Mouse (Mus musculus): ENCODE measurements around the gene Ntn3. TPM values are rescaled to one million over a fixed set of nuclear protein-coding genes. Genes with fewer than 3 reads are reported as not detected.

Ntn3 gene
- total RNA-seq, 2 experiments from 2014 or later, result 0.19 to 0.92 TPM

GRCm38 (mm10) chr17:24193769-24194168 is 15.6 kb downstream of the Ntn3 start:
- ATAC-seq (replicated peaks; ENCODE audit: low FRiP score, low TSS enrichment, poor library complexity, severe bottlenecking), result no peak

- ATAC-seq (replicated peaks; ENCODE audit: low FRiP score, low TSS enrichment, poor library complexity, severe bottlenecking), result no peak
Observed at GRCm38 (mm10) chr17:24193268-24193667, 16.1 kb downstream of the Ntn3 start.

GRCm38 (mm10) chr17:24192848-24193247 is 16.5 kb downstream of the Ntn3 start:
- ATAC-seq (replicated peaks; ENCODE audit: low FRiP score, low TSS enrichment, poor library complexity, severe bottlenecking), result no peak

GRCm38 (mm10) chr17:24191481-24191880 is 17.9 kb downstream of the Ntn3 start:
- no peak for ATAC-seq (replicated peaks; ENCODE audit: low FRiP score, low TSS enrichment, poor library complexity, severe bottlenecking)

GRCm38 (mm10) chr17:24190934-24191333 is 18.4 kb downstream of the Ntn3 start:
- no peak for ATAC-seq (replicated peaks; ENCODE audit: low FRiP score, low TSS enrichment, poor library complexity, severe bottlenecking)

GRCm38 (mm10) chr17:24174259-24174658 is 35.1 kb downstream of the Ntn3 start:
- ATAC-seq (replicated peaks; ENCODE audit: low FRiP score, low TSS enrichment, poor library complexity, severe bottlenecking), result no peak

GRCm38 (mm10) chr17:24173423-24173822 is 35.9 kb downstream of the Ntn3 start:
- ATAC-seq (replicated peaks; ENCODE audit: low FRiP score, low TSS enrichment, poor library complexity, severe bottlenecking), result 0 out of 2 replicates have a peak, but pooled peaks have one; percentile 32

- ATAC-seq (replicated peaks; ENCODE audit: low FRiP score, low TSS enrichment, poor library complexity, severe bottlenecking), result no peak
Observed at GRCm38 (mm10) chr17:24171738-24172137, 37.6 kb downstream of the Ntn3 start.

GRCm38 (mm10) chr17:24170729-24171128 is 38.6 kb downstream of the Ntn3 start:
- no peak for ATAC-seq (replicated peaks; ENCODE audit: low FRiP score, low TSS enrichment, poor library complexity, severe bottlenecking)

- no peak for ATAC-seq (replicated peaks; ENCODE audit: low FRiP score, low TSS enrichment, poor library complexity, severe bottlenecking)
Observed at GRCm38 (mm10) chr17:24170125-24170524, 39.2 kb downstream of the Ntn3 start.

- ATAC-seq (replicated peaks; ENCODE audit: low FRiP score, low TSS enrichment, poor library complexity, severe bottlenecking), result peak; percentile 77
Observed at GRCm38 (mm10) chr17:24169317-24170065, 39.8 kb downstream of the Ntn3 start, which contains the start of gene Atp6v0c. Atp6v0c (minus strand) TSS chr17:24169702.

- peak; percentile 60 for ATAC-seq (replicated peaks; ENCODE audit: low FRiP score, low TSS enrichment, poor library complexity, severe bottlenecking)
Observed at GRCm38 (mm10) chr17:24168590-24169277, 40.6 kb downstream of the Ntn3 start.

- ATAC-seq (replicated peaks; ENCODE audit: low FRiP score, low TSS enrichment, poor library complexity, severe bottlenecking), result no peak
Observed at GRCm38 (mm10) chr17:24167891-24168505, 41.3 kb downstream of the Ntn3 start.

- ATAC-seq (replicated peaks; ENCODE audit: low FRiP score, low TSS enrichment, poor library complexity, severe bottlenecking), result no peak
Observed at GRCm38 (mm10) chr17:24167120-24167519, 42.2 kb downstream of the Ntn3 start.

GRCm38 (mm10) chr17:24164566-24165259 is 44.6 kb downstream of the Ntn3 start:
- no peak for ATAC-seq (replicated peaks; ENCODE audit: low FRiP score, low TSS enrichment, poor library complexity, severe bottlenecking)

GRCm38 (mm10) chr17:24163176-24163962 is 46.0 kb downstream of the Ntn3 start, which contains the start of gene Amdhd2:
Amdhd2 (minus strand) TSS chr17:24163766.
- peak; percentile 86 for ATAC-seq (replicated peaks; ENCODE audit: low FRiP score, low TSS enrichment, poor library complexity, severe bottlenecking)

- 0 out of 2 replicates have a peak, but pooled peaks have one; percentile 14 for ATAC-seq (replicated peaks; ENCODE audit: low FRiP score, low TSS enrichment, poor library complexity, severe bottlenecking)
Observed at GRCm38 (mm10) chr17:24162584-24163175, 46.7 kb downstream of the Ntn3 start.

GRCm38 (mm10) chr17:24161466-24161865 is 47.9 kb downstream of the Ntn3 start:
- ATAC-seq (replicated peaks; ENCODE audit: low FRiP score, low TSS enrichment, poor library complexity, severe bottlenecking), result no peak

GRCm38 (mm10) chr17:24157526-24157925 is 51.8 kb downstream of the Ntn3 start:
- ATAC-seq (replicated peaks; ENCODE audit: low FRiP score, low TSS enrichment, poor library complexity, severe bottlenecking), result no peak

Measured in megakaryocyte-erythroid progenitor cell, adult 5-6 weeks (primary cell).